Mouse (Mus musculus) layer of hippocampus, adult 9-11 months (tissue): ENCODE measurements around the gene Ppp4r2.

ENCODE experiments used
- DNase-seq: peaks from one replicate; pipeline ENCODE4 v3.0.0; 2022

Ppp4r2 gene

GRCm38 (mm10) chr6:100887012-100887411 lies 53.6 kb downstream of the Ppp4r2 start:
- no peak for DNase-seq

GRCm38 (mm10) chr6:100889340-100889739 lies 55.9 kb downstream of the Ppp4r2 start:
- DNase-seq: no peak

GRCm38 (mm10) chr6:100892489-100892888 lies 59.1 kb downstream of the Ppp4r2 start:
- DNase-seq: peak; percentile 65

GRCm38 (mm10) chr6:100893073-100893472 lies 59.7 kb downstream of the Ppp4r2 start:
- no peak for DNase-seq

GRCm38 (mm10) chr6:100895183-100895582 lies 61.8 kb downstream of the Ppp4r2 start:
- DNase-seq: no peak

GRCm38 (mm10) chr6:100896883-100897282 lies 63.5 kb downstream of the Ppp4r2 start:
- DNase-seq: no peak

GRCm38 (mm10) chr6:100904463-100904862 lies 71.0 kb downstream of the Ppp4r2 start:
- no peak for DNase-seq

GRCm38 (mm10) chr6:100910136-100910675 lies 76.8 kb downstream of the Ppp4r2 start:
- DNase-seq: no peak
